Mouse (Mus musculus) CD4-positive naive resting alpha-beta T cell, adult 76 days (primary cell): ENCODE data around the gene Gm8994. TPM values are rescaled to one million over a fixed set of nuclear protein-coding genes. Genes with fewer than 3 reads are reported as not detected.

ENCODE experiments used
- total RNA-seq: library from RNA; stranded (reverse); gene quantifications from one replicate; pipeline ENCODE4 v1.2.4, GENCODE M21; 2023

Gene Gm8994
- total RNA-seq = not detected

GRCm38 (mm10) chr6:136327239-136327638 is at the start of gene Gm8994:
Gene Gm8994 (plus strand): TSS chr6:136327539.

Other genes with a start within 250 kb of the Gm8994 start
- gene Grin2b, start 154.0 kb upstream of the Gm8994 start, total RNA-seq = not detected
- gene E330021D16Rik, start 88.0 kb downstream of the Gm8994 start, total RNA-seq = not detected
- gene Atf7ip, start 178.6 kb downstream of the Gm8994 start, total RNA-seq = 210 TPM